Mouse (Mus musculus) olfactory bulb, adult 2 months (tissue): ENCODE results near the gene Nfx1. TPM values are rescaled to one million over a fixed set of nuclear protein-coding genes. Genes with fewer than 3 reads are reported as not detected.

Experiments
- H3K27ac ChIP-seq: fragments of 200-500 bp; 2 replicates; pipeline ENCODE4 v1.5.1; 2012; ENCODE audit warnings: low read depth, low read length; ENCODE audit not compliant: insufficient read depth
- H3K4me1 ChIP-seq: fragments of 200-500 bp; 2 replicates; pipeline ENCODE4 v1.6.1; 2012; ENCODE audit warnings: low read length; ENCODE audit not compliant: control insufficient read depth, insufficient read depth
- H3K4me3 ChIP-seq: fragments of 200-500 bp; 2 replicates; pipeline ENCODE4 v1.5.1; 2012; ENCODE audit warnings: mild to moderate bottlenecking, low read depth, low read length, moderate library complexity; ENCODE audit not compliant: insufficient read depth
- CTCF ChIP-seq: fragments of 200-500 bp; IDR thresholded peaks from 2 replicates; pipeline ENCODE4 v1.5.1; 2012; ENCODE audit warnings: low read depth, mild to moderate bottlenecking, low read length, moderate library complexity; ENCODE audit not compliant: insufficient read depth
- POLR2A ChIP-seq: fragments of 200-500 bp; IDR thresholded peaks from 2 replicates; pipeline ENCODE4 v1.6.1; 2012; ENCODE audit warnings: mild to moderate bottlenecking, low read depth, low read length, moderate library complexity; ENCODE audit not compliant: insufficient read depth
- WGBS: fragments of 180-500 bp; shearing (Covaris S2); methylation state at CpG from one replicate; pipeline ENCODE4 v1.1.7; 2018; 5-methylcytosine and 5-hydroxymethylcytosine counted together
- polyA plus RNA-seq: library from polyadenylated mRNA; stranded (reverse); fragments of >200 nt; gene quantifications from 2 replicates; pipeline ENCODE4 v1.2.4, GENCODE M21; 2012; ENCODE audit warnings: low replicate concordance; ENCODE audit not compliant: missing spikeins, insufficient read depth, insufficient read length

The Nfx1 gene
- polyA plus RNA-seq, 1 experiment = not detected

DNA sequence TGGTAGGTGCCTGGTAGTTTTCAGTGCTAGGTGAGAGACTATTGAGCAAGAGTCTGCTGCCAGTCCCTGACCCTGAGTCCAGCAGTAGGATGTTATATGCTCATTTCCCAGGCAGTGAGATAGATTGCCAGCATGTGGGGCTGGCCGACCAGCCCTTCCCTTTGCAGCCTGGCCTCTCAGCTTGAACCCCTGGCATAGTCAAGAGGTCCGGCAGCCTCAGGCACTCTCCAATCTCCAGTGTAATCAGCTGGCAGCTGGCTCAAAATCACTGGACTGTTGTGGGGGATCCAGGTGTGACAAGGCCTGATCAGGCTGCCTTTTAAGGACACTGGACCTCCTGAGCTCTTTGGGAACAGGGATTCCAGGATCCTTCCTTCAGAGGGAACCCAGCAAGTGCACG is 92.6 kb downstream of the Nfx1 start:
- Histone ChIP-seq H3K4me3 (no peak overlapping the region), H3K27ac (no peak overlapping the region), H3K4me1 (peaks cover 8% of the 10 kb centered on the region; the same call in 1 of the 2 replicates)
- no peak for TF ChIP-seq CTCF
- TF ChIP-seq POLR2A = no peak
- 74% methylated on average over 3 of the region's 3 CpGs for WGBS

DNA sequence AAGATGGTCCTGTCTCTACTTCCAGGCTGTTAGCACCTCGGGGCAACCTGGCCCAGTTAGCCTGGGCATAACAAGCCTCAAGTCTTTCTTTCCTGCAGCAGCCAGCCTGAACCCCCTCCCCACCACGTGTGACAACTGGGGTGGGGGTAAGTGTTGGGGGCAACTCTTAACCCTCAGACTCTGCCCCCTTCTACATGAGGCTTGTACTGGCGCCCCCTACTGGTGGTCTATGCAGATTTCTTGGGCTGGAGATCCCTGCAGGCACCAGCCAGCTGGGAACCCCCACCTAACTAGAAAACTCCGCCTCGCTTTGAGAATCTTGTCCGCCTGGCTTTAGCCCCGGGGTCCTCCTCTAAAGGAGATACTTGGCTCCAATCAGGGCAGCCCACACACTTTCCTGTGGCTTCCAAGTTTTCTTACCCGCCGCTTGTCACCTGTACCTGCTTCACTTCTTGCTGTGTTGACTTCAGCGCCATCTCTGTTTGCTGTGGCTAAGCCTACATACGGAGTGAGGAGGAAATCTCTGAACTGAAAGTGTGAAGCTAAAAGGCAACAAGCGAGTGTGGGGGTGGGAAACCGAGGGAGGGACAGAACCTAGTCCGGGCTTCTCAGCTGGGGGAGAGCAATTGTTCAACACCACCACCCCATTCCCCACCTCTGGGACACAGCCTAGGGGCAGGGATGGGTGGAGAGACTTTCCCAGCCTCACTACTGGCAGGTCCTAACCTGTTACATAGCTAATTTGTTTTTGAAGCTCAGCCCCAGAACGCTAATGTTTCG is 93.4 kb downstream of the Nfx1 start:
- 18% methylated on average over 16 of the region's 16 CpGs for WGBS
- H3K4me1 ChIP-seq = peaks cover 7% of the 10 kb centered on the region; the same call in 1 of the 2 replicates
- no peak overlapping the region for H3K4me3 ChIP-seq
- H3K27ac ChIP-seq = no peak overlapping the region
- TF ChIP-seq CTCF (peak; percentile 40; the same call in 1 of the 2 replicates), POLR2A (no peak)

DNA sequence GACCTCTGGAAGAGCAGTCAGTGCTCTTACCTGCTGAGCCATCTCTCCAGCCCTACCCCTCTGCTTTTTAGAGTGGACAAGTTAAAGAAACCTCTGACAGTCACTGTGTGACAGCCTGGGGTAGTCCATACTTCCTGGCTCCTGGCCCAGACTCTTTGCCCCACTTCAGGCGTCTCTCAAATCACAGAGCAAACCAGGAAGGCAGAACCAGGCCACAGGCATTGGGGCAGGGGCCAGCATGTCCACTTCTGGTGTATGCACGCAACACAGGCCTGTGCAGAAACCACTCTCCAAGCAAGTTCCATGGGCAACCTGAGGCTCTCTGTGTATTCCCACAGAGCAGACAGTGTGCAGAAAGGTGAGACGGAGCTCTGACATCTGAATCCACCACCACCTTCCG is 94.5 kb downstream of the Nfx1 start:
- peaks cover 7% of the 10 kb centered on the region; the same call in 1 of the 2 replicates for H3K4me1 ChIP-seq
- H3K4me3 ChIP-seq = no peak overlapping the region
- no peak overlapping the region for H3K27ac ChIP-seq
- 87% methylated on average over 4 of the region's 4 CpGs for WGBS
- TF ChIP-seq CTCF (no peak), POLR2A (no peak)

DNA sequence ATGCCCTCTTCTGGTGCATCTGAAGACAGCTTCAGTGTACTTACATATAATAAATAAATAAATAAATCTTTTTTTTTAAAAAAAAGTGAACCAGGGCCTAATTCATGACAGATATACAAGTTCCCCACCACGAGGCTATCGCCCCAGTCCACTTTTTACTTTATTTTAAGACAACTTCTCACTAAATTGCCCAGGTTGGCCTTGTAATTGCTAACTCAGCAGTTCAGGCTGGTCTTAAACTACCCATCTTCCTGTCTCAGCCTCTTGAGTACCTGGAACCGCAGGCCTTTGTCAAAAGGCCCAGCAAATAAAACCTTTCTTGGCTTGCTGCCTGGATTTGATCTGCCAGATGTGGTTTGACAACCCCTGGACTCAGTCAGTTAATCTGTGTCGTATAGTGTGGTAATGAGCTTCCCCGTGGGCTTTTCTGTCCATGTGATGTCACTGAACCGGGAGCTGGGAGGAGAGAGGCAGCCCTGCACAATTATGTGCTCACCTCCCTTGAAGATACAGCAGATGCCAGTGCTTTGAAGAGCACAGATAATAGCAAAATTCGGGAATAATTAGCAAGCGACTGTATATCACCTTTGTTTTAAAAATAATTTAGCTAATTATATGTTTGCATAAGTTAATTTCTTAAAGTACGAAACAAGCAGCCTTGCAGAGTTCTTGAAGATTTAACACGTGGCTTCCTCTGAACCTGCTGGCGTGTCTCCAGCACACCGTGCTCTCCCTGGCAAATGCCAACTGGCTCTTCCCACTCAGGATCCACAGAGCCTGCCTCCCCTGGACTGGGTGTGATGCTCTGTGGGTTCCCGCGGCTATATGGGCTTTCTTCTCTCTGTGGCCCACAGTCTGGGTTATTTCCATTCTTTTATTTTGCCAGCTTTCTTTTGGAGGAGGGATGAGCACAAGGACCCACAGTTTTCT is 101.1 kb downstream of the Nfx1 start:
- Histone ChIP-seq H3K4me3 (no peak overlapping the region), H3K4me1 (0 out of 2 replicates have a peak, but pooled peaks cover 2% of the 10 kb centered on the region), H3K27ac (no peak overlapping the region)
- 47% methylated on average over 14 of the region's 14 CpGs for WGBS
- no peak for TF ChIP-seq POLR2A
- no peak for TF ChIP-seq CTCF

DNA sequence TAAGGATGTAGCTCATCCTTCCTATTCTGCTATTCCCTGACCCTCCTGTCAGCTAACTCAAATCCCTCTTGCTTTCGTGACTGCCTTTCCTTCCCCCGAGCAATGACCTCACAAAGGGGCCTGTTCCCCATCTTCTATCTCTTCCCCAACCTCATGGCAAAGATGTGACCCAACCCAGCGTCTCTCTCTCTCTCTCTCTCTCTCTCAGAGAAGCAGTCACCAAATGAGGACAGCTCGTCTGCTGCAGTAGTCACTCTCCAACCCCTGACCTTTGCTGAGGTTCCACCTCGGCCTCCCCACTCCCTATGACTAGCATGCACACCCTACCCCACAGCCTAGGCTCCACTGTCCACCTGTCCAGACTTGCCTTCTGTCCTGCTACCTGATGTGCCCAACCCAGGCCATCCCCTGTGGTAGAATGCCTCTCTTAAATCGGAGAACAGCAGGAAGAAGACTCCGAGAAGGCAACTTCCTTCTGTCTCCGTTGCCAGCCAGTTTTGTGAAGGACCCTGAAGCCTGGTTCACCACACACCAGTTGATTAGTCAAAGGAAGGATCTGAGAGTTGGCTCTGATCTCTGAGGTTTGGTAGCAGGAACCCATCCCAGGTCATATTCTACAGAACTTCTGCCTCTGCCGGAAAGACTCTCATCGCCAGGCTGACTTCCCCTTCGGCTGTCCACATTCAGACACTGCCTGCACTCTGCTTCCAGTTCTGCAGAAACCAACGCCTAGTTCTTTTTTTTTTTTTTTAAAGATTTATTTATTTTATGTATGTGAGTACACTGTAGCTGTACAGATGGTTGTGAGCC is 102.5 kb downstream of the Nfx1 start:
- whole genome bisulfite sequencing = 83% methylated on average over 12 of the region's 12 CpGs

DNA sequence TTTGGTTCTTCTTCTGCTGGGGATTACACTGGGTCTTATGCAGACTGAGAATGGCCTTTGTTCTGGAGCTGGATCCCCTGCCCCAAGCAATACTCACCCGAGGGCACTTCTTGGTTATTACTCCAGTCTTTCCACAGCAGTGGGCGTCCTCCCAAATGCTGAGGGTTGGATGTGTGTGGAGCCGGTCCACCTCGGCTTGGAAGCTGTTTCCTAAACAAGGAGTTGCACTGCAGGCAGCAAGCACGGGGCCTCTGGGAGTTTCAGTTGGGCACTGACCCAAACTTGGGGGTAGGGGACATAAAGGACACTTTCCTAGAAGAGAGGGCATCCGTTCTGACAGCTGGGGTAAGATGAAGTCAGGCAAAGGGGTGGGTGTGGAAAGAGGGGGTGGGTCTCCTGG is 103.8 kb downstream of the Nfx1 start:
- WGBS = 66% methylated on average over 6 of the region's 6 CpGs
- Histone ChIP-seq H3K27ac (no peak overlapping the region), H3K4me1 (0 out of 2 replicates have a peak, but pooled peaks cover 2% of the 10 kb centered on the region), H3K4me3 (no peak overlapping the region)
- TF ChIP-seq CTCF (no peak), POLR2A (no peak)

More for the DNA sequence above, 102.5 kb downstream of the Nfx1 start:
- Histone ChIP-seq H3K4me1 (0 out of 2 replicates have a peak, but pooled peaks cover 2% of the 10 kb centered on the region), H3K4me3 (no peak overlapping the region), H3K27ac (no peak overlapping the region)
- TF ChIP-seq CTCF (no peak), POLR2A (no peak)

Other genes with a start within 250 kb of the Nfx1 start
- gene Dnaja1, start 248.8 kb upstream of the Nfx1 start, polyA plus RNA-seq = 375 TPM in 1 of 2 replicates, not detected in the other
- not detected in 2 replicates for gene Smu1, start 213.0 kb upstream of the Nfx1 start, polyA plus RNA-seq
- not detected in 2 replicates for gene B4galt1, start 116.9 kb upstream of the Nfx1 start, polyA plus RNA-seq
- gene Spink4, start 50.9 kb upstream of the Nfx1 start, polyA plus RNA-seq = not detected in 2 replicates
- gene Bag1, start 22.6 kb upstream of the Nfx1 start, polyA plus RNA-seq = not detected in 2 replicates
- not detected in 2 replicates for gene Chmp5, start 22.5 kb upstream of the Nfx1 start, polyA plus RNA-seq
- gene Aqp7, start 77.2 kb downstream of the Nfx1 start, polyA plus RNA-seq = not detected in 2 replicates
- not detected in 2 replicates for gene Aqp3, start 127.3 kb downstream of the Nfx1 start, polyA plus RNA-seq
- gene Nol6, start 153.5 kb downstream of the Nfx1 start, polyA plus RNA-seq = not detected in 2 replicates
- gene Ube2r2, start 164.8 kb downstream of the Nfx1 start, polyA plus RNA-seq = not detected in 2 replicates